Mouse (Mus musculus) cerebellum, adult 2 months (tissue): ENCODE measurements around the gene Tspyl2. TPM values are rescaled to one million over a fixed set of nuclear protein-coding genes. Genes with fewer than 3 reads are reported as not detected.
"Not testable (repeated sequence)": the region's sequence is repeated elsewhere in the genome, so short reads cannot be mapped to it uniquely, and the experiment has no call there.

ENCODE experiments used
- DNase-seq, 2 experiments: peaks; one replicate each; pipeline ENCODE4 v3.0.0; 2021
- H3K27ac ChIP-seq: fragments of 200-500 bp; 2 replicates; pipeline ENCODE4 v1.5.1; 2012; ENCODE audit warnings: low read length, control low read depth, inconsistent platforms; ENCODE audit not compliant: insufficient read depth
- H3K27me3 ChIP-seq: fragments of 200-500 bp; 2 replicates; pipeline ENCODE4 v1.6.1; 2012; ENCODE audit warnings: inconsistent platforms, mild to moderate bottlenecking, low read length, moderate library complexity; ENCODE audit not compliant: control insufficient read depth, insufficient read depth
- H3K4me1 ChIP-seq: fragments of 200-500 bp; 2 replicates; pipeline ENCODE4 v1.6.1; 2011; ENCODE audit warnings: low read length; ENCODE audit not compliant: control insufficient read depth, insufficient read depth
- H3K4me3 ChIP-seq: fragments of 200-500 bp; replicated peaks from 2 replicates; pipeline ENCODE3; 2011; ENCODE audit warnings: mild to moderate bottlenecking, low read depth, low read length, control low read depth; ENCODE audit not compliant: insufficient read depth
- CTCF ChIP-seq: fragments of 200-500 bp; IDR thresholded peaks from 2 replicates; pipeline ENCODE4 v1.5.1; 2011; ENCODE audit warnings: low read depth, mild to moderate bottlenecking, control low read depth, low read length, moderate library complexity, borderline replicate concordance; ENCODE audit not compliant: insufficient read depth
- POLR2A ChIP-seq: fragments of 200-500 bp; IDR thresholded peaks from 2 replicates; pipeline ENCODE4 v1.6.1; 2011; ENCODE audit warnings: low read length, control low read depth, borderline replicate concordance; ENCODE audit not compliant: insufficient read depth
- WGBS: fragments of 180-500 bp; shearing (Covaris S2); methylation state at CpG from one replicate; pipeline ENCODE4 v1.1.7; 2018; 5-methylcytosine and 5-hydroxymethylcytosine counted together
- polyA plus RNA-seq: library from polyadenylated mRNA; depleted of rRNA; stranded (reverse); fragments of >200 nt; gene quantifications from 2 replicates; pipeline ENCODE4 v1.2.3, GENCODE M21; 2012; rRNA removed

The Tspyl2 gene
- polyA plus RNA-seq, 1 experiment: 191 TPM

DNA sequence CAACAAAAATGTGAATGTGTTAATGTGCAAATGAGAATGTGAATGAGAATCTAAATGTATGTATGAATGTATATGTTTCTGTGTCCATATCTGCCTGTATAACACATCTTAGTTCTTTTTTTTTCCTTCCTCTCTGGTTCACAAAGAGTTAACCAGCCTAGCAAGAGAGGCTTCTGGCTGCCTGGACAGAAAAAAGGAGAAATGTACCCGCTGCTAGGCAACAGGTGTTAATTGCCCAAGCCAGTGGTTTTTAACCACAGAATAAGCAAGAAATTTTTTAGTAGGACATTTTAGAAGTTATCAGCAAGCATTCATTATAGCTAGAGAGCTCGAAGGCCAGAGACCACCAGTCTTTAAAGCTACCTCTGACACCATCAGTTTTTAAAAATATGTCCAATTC is 19.4 kb downstream of the Tspyl2 start:
- Histone ChIP-seq H3K27ac (no peak overlapping the region), H3K4me3 (no peak overlapping the region), H3K27me3 (no peaks in the 10 kb centered on the region), H3K4me1 (no peaks in the 10 kb centered on the region)
- TF ChIP-seq CTCF: no peak
- no peak for TF ChIP-seq POLR2A
- no peak for DNase-seq
- 26% methylated on average over 2 of the region's 2 CpGs for WGBS

DNA sequence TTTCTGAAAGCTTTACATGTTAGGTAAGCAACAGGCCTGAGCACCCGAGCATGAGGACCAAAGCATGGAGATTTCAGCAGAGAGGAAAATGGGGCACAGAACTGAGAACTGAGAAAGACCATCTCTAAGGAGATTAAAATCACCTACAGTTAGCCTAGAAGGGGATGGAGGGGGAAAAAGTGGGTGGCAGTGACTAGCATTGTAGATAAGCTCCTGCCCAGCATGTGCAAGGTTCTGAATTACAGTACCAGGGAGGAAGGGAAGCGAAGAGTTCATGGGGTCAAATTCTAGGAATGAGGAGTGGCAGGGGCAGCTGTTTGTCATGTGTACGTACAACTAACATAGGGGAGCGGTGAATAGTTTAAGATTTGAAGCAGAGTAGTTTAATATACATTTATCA is 21.7 kb downstream of the Tspyl2 start:
- no peaks in the 10 kb centered on the region for H3K27me3 ChIP-seq
- DNase-seq: no peak
- WGBS: 88% methylated on average over 4 of the region's 4 CpGs

DNA sequence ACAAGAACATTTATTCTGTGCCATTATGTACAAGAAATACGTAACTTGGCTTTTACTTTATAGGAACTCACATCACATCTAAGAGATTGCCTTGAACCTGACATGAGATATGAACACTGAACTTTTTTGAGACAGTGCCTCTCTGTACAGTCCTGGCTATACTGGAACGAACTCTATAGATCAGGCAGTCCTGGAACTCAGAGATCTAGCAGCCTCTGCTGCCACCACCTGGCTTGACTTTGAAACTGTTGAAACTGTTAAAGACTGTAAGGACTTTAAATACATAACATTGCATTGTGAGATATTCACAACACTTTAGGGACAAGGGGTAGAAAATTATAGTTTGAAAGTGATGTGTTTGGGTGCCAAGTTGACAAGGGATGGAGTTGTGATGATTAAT is 34.3 kb downstream of the Tspyl2 start:
- DNase-seq: peak; percentile 11 to 32
- peak; percentile 42; the same call in 1 of the 2 replicates for TF ChIP-seq CTCF
- no peak for TF ChIP-seq POLR2A
- Histone ChIP-seq H3K4me1 (no peaks in the 10 kb centered on the region), H3K4me3 (no peak overlapping the region), H3K27me3 (no peaks in the 10 kb centered on the region), H3K27ac (no peak overlapping the region)
- WGBS: 49% methylated on average over 2 of the region's 2 CpGs

More for the DNA sequence above, 21.7 kb downstream of the Tspyl2 start:
- TF ChIP-seq POLR2A: no peak
- no peak for TF ChIP-seq CTCF
- Histone ChIP-seq H3K4me3 (no peak overlapping the region), H3K27ac (no peak overlapping the region), H3K4me1 (no peaks in the 10 kb centered on the region)

DNA sequence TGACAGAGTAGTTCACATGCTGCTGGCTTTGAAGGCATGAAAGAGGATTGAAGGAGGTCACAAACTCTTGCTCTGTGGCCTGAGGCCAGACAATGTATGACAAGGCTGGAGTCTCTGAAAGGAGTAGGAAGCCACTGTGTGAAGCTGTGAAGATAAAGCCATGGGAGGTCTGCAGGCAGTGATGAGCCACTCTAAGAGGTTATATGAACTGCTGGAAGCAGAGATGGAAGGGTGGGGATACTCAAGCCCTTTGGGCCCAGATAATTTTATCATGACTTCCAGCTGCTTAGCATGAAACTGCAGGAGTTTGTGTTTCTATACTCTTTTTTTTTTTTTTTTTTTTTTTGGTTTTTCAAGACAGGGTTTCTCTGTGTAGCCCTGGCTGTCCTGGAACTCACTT is 34.9 kb downstream of the Tspyl2 start:
- TF ChIP-seq POLR2A (no peak), CTCF (no peak)
- Histone ChIP-seq H3K4me3 (no peak overlapping the region), H3K27me3 (no peaks in the 10 kb centered on the region), H3K27ac (no peak overlapping the region), H3K4me1 (no peaks in the 10 kb centered on the region)
- no peak for DNase-seq

DNA sequence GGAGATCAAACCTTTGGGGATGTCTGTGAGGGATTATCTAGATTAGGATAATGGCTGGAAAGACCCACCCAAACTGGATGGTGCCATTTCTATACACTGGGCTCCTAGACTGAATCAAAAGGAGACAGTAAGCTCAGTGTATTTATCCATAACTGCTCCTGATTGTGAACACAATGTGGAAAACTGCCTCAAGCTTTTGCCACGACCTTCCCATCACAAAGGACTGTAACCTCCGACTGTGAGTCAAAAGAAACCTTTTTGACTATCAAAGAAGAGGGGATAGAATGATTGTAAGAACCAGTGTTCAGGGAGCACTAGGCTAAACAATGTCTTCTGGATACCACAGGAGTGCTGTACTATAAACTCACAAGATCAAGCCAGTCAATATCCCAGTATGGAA is 36.0 kb downstream of the Tspyl2 start:
- DNase-seq: no peak
- TF ChIP-seq CTCF (no peak), POLR2A (no peak)
- Histone ChIP-seq H3K27ac (no peak overlapping the region), H3K4me1 (no peaks in the 10 kb centered on the region), H3K4me3 (no peak overlapping the region), H3K27me3 (no peaks in the 10 kb centered on the region)
- WGBS: 73% methylated on average over 2 of the region's 2 CpGs

DNA sequence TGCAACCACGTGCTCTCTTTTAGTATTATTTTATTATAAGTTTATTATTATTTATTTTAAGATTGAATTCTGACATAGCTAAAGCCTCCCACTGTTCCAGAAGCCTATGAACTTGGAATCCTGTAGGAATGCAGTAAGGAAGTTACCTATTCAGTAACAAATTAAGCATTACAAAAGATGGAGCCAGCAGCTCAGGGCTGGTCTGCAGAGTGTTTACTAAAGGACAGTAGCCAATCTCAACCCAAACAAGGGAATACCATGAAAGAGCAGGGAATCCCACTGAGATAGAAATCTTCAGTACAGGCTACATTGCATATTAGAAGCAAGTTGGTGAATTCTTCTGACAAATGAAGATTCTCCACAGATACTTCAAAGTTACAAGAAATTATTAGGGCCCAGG is 55.2 kb downstream of the Tspyl2 start:
- 72% methylated on average over 1 of the region's 1 CpGs for whole genome bisulfite sequencing
- not testable (repeated sequence) for H3K4me3 ChIP-seq, H3K4me1 ChIP-seq, H3K27ac ChIP-seq, H3K27me3 ChIP-seq, DNase-seq

Other genes starting within 250 kb of the Tspyl2 start
- 79.8 and 84.7 TPM in 2 replicates for gene Iqsec2, start 198.2 kb downstream of the Tspyl2 start, polyA plus RNA-seq
- 32.0 and 45.3 TPM in 2 replicates for gene Kdm5c, start 109.4 kb downstream of the Tspyl2 start, polyA plus RNA-seq
- gene Kantr, start 14.9 kb downstream of the Tspyl2 start, polyA plus RNA-seq: 25.5 and 28.8 TPM in 2 replicates
- gene Gpr173, start 26.3 kb upstream of the Tspyl2 start, polyA plus RNA-seq: 18.3 and 21.0 TPM in 2 replicates
- gene Cldn34a, start 220.9 kb upstream of the Tspyl2 start, polyA plus RNA-seq: not detected in 2 replicates